Mouse (Mus musculus) testis, adult 2 months (tissue): ENCODE data around the gene Sart1. TPM values are rescaled to one million over a fixed set of nuclear protein-coding genes. Genes with fewer than 3 reads are reported as not detected.

Source experiments
- H3K27ac ChIP-seq: fragments of 200-500 bp; 2 replicates; pipeline ENCODE4 v1.5.1; 2012; ENCODE audit warnings: low read depth, low read length; ENCODE audit not compliant: control insufficient read depth, insufficient read depth
- H3K27me3 ChIP-seq: fragments of 200-500 bp; 2 replicates; pipeline ENCODE4 v1.6.1; 2012; ENCODE audit warnings: mild to moderate bottlenecking, low read length, moderate library complexity; ENCODE audit not compliant: control insufficient read depth, insufficient read depth
- H3K36me3 ChIP-seq: fragments of 200-500 bp; 2 replicates; pipeline ENCODE4 v1.6.1; 2012; ENCODE audit warnings: mild to moderate bottlenecking, low read length; ENCODE audit not compliant: control insufficient read depth, insufficient read depth
- H3K4me1 ChIP-seq: fragments of 200-500 bp; 2 replicates; pipeline ENCODE4 v1.6.1; 2012; ENCODE audit warnings: low read length; ENCODE audit not compliant: control insufficient read depth, insufficient read depth
- H3K4me3 ChIP-seq: fragments of 200-500 bp; 2 replicates; pipeline ENCODE4 v1.5.1; 2012; ENCODE audit warnings: low read depth, mild to moderate bottlenecking, low read length, moderate library complexity, mixed read lengths; ENCODE audit not compliant: control insufficient read depth
- CTCF ChIP-seq: fragments of 200-500 bp; IDR thresholded peaks from 2 replicates; pipeline ENCODE4 v1.5.1; 2012; ENCODE audit warnings: low read depth, mild to moderate bottlenecking, inconsistent platforms, low read length, moderate library complexity; ENCODE audit not compliant: control insufficient read depth, insufficient read depth, insufficient replicate concordance
- POLR2A ChIP-seq: fragments of 200-500 bp; IDR thresholded peaks from 2 replicates; pipeline ENCODE4 v1.6.1; 2012; ENCODE audit warnings: low read depth, mild to moderate bottlenecking, inconsistent platforms, low read length, moderate library complexity; ENCODE audit not compliant: control insufficient read depth
- polyA plus RNA-seq: library from polyadenylated mRNA; depleted of rRNA; stranded (reverse); fragments of >200 nt; gene quantifications from 2 replicates; pipeline ENCODE4 v1.2.3, GENCODE M21; 2012

Sart1 gene
- polyA plus RNA-seq, 1 experiment, result 32.8 TPM

GRCm38 (mm10) chr19:5428083-5428482, 39.6 kb upstream of the Sart1 start:
- TF ChIP-seq POLR2A (no peak), CTCF (no peak)
- no peak overlapping the region for H3K27ac ChIP-seq
- no peaks in the 10 kb centered on the region for H3K27me3 ChIP-seq
- no peak overlapping the region for H3K4me3 ChIP-seq
- H3K36me3 ChIP-seq, result no peaks in the 10 kb centered on the region; the same call in 1 of the 2 replicates
- H3K4me1 ChIP-seq, result peaks cover 21% of the 10 kb centered on the region

DNA sequence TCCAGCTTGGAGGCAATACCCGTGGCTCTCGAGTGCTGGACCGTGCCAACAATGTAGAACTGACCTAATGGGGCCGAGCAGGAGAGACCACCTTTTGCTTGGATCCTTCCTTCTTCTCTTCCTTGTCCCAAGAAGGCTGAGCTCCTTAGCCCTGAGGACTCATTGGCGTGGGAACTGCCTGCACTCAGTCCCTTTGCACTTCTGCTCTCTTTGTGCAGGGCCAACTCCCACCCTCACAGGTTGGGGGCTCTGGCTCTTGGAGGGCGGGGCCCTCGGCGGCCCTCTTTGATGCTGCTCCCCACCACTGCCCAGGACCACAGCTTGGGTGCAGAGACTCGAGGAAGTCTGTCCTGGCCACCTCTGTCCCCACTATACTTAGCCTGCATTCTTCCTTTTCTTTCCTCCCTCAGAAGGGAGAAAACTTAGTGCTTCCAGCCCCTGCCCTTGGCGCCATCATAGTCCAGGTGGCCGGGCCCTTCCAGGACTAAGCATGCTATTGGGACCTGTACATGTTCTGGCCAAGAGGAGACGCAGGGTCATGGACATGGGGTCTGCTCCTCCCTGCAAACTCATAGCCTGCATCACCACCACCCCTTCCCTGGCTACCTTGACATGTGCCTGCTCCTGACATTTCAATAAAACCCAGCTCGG, 38.3 kb upstream of the Sart1 start:
- H3K36me3 ChIP-seq, result peaks cover 2% of the 10 kb centered on the region
- H3K4me3 ChIP-seq, result no peak overlapping the region
- H3K27me3 ChIP-seq, result no peaks in the 10 kb centered on the region
- H3K27ac ChIP-seq, result no peak overlapping the region
- TF ChIP-seq CTCF (no peak), POLR2A (no peak)
- peaks cover 24% of the 10 kb centered on the region for H3K4me1 ChIP-seq

DNA sequence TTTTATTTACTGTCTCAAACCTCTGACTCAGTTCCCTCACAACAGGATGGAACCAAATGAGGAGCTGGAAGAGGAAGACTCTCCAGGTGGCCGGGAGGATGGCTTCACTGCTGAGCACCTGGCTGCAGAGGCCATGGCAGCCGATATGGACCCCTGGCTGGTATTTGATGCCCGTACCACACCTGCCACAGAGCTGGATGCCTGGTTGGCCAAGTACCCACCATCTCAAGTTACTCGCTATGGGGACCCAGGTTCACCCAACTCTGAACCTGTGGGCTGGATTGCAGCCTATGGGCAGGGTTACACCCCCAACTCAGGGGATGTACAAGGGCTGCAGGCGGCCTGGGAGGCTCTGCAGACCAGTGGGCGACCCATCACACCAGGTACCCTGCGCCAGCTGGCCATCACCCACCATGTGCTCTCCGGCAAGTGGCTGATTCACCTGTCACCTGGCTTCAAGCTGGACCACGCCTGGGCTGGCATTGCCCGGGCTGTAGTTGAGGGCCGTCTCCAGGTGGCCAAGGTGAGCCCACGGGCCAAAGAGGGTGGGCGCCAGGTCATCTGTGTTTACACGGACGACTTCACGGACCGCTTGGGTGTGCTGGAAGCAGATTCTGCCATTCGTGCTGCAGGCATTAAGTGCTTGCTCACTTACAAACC, 37.5 kb upstream of the Sart1 start:
- peak overlapping the region; percentile 88 for H3K27ac ChIP-seq
- peaks cover 2% of the 10 kb centered on the region for H3K36me3 ChIP-seq
- no peak for TF ChIP-seq POLR2A
- TF ChIP-seq CTCF, result no peak
- peaks cover 24% of the 10 kb centered on the region for H3K4me1 ChIP-seq
- peak overlapping the region; percentile 99 for H3K4me3 ChIP-seq
- H3K27me3 ChIP-seq, result no peaks in the 10 kb centered on the region

DNA sequence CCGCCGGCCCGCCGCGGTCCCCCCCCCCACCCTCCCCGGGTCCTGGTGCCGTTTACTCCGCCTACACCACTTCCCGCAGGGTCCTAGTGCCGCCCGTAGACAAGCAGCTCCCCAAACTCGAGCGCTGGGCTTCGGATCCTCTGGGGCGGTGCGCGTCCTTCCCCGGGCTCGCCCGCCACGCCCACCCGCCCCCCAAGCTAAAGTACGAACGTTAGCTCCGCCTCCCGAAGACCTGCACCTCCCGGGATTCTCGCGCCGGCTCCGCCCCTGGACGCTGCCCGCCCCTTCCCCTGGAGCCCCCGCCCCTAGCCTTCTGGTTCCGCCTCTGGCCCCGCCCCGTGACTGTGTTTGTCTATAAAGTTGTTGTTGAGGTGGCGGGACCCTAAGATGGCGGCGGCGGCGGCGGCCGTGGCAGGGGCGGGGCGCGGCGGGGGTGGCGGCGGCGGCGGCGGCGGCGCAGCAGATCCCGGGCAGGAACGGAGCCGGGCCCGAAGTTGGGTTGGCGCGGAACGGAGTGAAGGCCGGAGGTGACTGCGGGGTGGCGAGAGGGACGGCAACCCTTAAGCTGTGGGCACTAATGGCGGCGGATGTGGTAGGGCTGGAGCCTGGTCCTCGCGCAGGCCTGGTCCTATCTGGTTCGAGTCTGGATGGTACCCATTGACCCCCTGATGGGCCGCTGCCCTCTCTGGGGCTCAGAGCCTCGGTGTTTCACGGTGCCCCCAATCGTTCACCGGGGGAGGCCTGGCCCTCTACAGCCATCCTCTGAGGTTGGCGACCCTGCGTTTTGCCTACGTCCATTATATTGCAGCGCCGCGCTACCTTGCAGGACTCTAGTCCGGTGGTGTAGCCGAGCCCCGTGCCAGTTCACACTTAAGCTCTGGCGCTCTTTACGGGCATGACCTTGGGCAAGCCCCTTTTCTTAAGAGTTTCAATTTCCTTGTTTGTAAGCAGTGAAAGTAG, 36.6 kb upstream of the Sart1 start, which contains the start of the genes Drap1 and AI837181:
Drap1 (minus strand) TSS at position 198 of the 960 bp plus-strand sequence.
AI837181 (plus strand) TSS at position 363 of the 960 bp plus-strand sequence.
- H3K36me3 ChIP-seq, result peaks cover 2% of the 10 kb centered on the region

DNA sequence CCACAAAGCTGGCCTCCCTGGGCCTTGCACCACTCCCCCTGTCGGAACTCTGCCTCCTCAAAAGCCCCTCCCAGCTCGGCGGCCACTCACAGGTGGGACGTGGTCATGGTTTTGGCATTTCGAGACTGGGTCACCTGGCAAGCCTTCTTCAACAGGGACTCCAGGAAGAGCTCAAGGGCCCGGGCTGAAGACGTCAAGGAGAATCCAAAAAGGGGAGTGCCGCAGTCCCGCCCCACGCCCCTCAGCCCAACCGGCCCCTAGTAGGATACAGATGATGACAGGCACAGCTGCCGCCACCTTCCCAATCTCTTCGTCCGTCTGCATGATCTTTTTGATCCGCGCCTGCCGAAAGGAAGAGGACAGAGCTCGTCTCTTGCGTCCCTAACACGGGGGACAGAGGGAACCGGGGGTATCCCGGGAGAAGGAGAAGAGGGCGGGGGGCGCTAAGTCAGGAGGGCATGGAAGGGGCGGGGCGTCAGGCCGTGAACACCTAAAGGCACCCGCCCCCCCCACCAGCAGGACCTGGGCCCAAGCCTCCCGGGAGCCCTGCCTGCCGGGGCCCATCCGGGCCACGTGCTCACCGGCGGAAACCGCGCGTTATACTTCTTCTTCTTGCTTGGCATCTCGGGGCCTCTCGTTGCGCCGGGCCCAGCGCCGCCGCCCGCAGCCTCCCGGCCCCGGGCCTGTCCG, 35.7 kb upstream of the Sart1 start:
- H3K4me3 ChIP-seq, result peak overlapping the region; percentile 95

More for the DNA sequence above, 36.6 kb upstream of the Sart1 start, which contains the start of the genes Drap1 and AI837181:
- H3K27me3 ChIP-seq, result no peaks in the 10 kb centered on the region
- peak within 1 kb of the TSS; percentile 88 for H3K27ac ChIP-seq
- H3K4me1 ChIP-seq, result peaks cover 24% of the 10 kb centered on the region
- H3K4me3 ChIP-seq, result peak within 1 kb of the TSS; percentile 99
- TF ChIP-seq CTCF (no peak), POLR2A (peak; percentile 60)

DNA sequence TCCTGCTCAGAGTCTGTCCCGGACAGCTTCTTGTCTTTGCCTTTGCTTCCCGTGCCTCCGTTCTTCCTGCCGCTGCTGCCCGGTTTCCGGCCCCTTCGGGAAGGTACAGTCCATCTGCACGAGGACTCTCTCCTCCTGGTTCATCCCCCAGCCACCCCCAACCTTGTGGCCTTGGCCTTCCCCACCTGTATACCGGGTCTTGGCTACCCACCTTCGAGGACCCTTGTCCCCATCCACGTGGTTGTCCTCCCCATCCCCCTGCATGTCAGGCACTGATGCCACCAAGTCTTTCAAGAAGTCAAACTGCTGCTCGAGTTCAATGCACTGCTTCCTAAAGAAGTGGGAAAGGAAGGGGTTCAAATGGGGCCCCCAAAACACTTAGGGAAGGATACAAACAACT, 35.1 kb upstream of the Sart1 start:
- peak overlapping the region; percentile 55; the same call in 1 of the 2 replicates for H3K27ac ChIP-seq

More for the DNA sequence above, 35.7 kb upstream of the Sart1 start:
- peaks cover 2% of the 10 kb centered on the region for H3K36me3 ChIP-seq
- peak overlapping the region; percentile 55 for H3K27ac ChIP-seq
- H3K4me1 ChIP-seq, result peaks cover 24% of the 10 kb centered on the region
- TF ChIP-seq CTCF (no peak), POLR2A (no peak; the same call in 1 of the 2 replicates)
- no peaks in the 10 kb centered on the region for H3K27me3 ChIP-seq

More for the DNA sequence above, 35.1 kb upstream of the Sart1 start:
- no peak for TF ChIP-seq CTCF
- TF ChIP-seq POLR2A, result no peak
- Histone ChIP-seq H3K27me3 (no peaks in the 10 kb centered on the region), H3K4me1 (peaks cover 24% of the 10 kb centered on the region), H3K4me3 (peak overlapping the region; percentile 95), H3K36me3 (peaks cover 2% of the 10 kb centered on the region)
